Mouse (Mus musculus) heart, adult 2 months (tissue): ENCODE results near the gene Wnt6.

ENCODE experiments used
- CTCF ChIP-seq: fragments of 200-600 bp; IDR thresholded peaks from 2 replicates; pipeline ENCODE4 v1.8.1; 2022; ENCODE audit warnings: antibody characterized with exemption, mild to moderate bottlenecking, moderate library complexity
- POLR2A ChIP-seq: fragments of 200-500 bp; IDR thresholded peaks from 2 replicates; pipeline ENCODE4 v1.6.1; 2011; ENCODE audit warnings: mild to moderate bottlenecking, low read depth, low read length, control low read depth; ENCODE audit not compliant: insufficient read depth

GRCm38 (mm10) chr1:74750683-74751082 is 21.0 kb upstream of the Wnt6 start:
- no peak for TF ChIP-seq CTCF
- TF ChIP-seq POLR2A: no peak
